Mouse (Mus musculus) heart, adult 2 months (tissue): Measurements from ENCODE around the gene Sec61b. TPM values are rescaled to one million over a fixed set of nuclear protein-coding genes. Genes with fewer than 3 reads are reported as not detected.

Source experiments
- DNase-seq, 2 experiments: peaks; one replicate each; pipeline ENCODE4 v3.0.0; 2021
- H3K27ac ChIP-seq: fragments of 200-600 bp; 2 replicates; pipeline ENCODE4 v1.8.1; 2022
- H3K27me3 ChIP-seq: fragments of 200-500 bp; 2 replicates; pipeline ENCODE4 v1.6.1; 2012; ENCODE audit warnings: mild to moderate bottlenecking, low read length, inconsistent platforms, mixed read lengths; ENCODE audit not compliant: control insufficient read depth, insufficient read depth
- H3K36me3 ChIP-seq: fragments of 200-500 bp; 2 replicates; pipeline ENCODE4 v1.6.1; 2012; ENCODE audit warnings: low read length, inconsistent platforms; ENCODE audit not compliant: control insufficient read depth, insufficient read depth
- H3K4me1 ChIP-seq: fragments of 200-500 bp; 2 replicates; pipeline ENCODE4 v1.6.1; 2011; ENCODE audit warnings: low read length; ENCODE audit not compliant: control insufficient read depth, insufficient read depth
- H3K4me3 ChIP-seq: fragments of 200-600 bp; 2 replicates; pipeline ENCODE4 v1.8.1; 2022
- H3K79me2 ChIP-seq: fragments of 200-500 bp; replicated peaks from 2 replicates; pipeline ENCODE4 v1.6.1; 2012; ENCODE audit warnings: mild to moderate bottlenecking, inconsistent platforms, low read length, moderate library complexity, mixed read lengths; ENCODE audit not compliant: control insufficient read depth, insufficient read depth
- H3K9ac ChIP-seq: fragments of 200-500 bp; 2 replicates; pipeline ENCODE4 v1.6.1; 2012; ENCODE audit warnings: low read depth, mild to moderate bottlenecking, control low read depth, inconsistent platforms, low read length, mixed read lengths
- CTCF ChIP-seq: fragments of 200-600 bp; IDR thresholded peaks from 2 replicates; pipeline ENCODE4 v1.8.1; 2022; ENCODE audit warnings: antibody characterized with exemption, mild to moderate bottlenecking, moderate library complexity
- EP300 ChIP-seq: fragments of 200-500 bp; IDR thresholded peaks from 2 replicates; pipeline ENCODE4 v1.6.1; 2011; ENCODE audit warnings: low read depth, low read length, control low read depth; ENCODE audit not compliant: insufficient read depth
- POLR2A ChIP-seq: fragments of 200-500 bp; IDR thresholded peaks from 2 replicates; pipeline ENCODE4 v1.6.1; 2011; ENCODE audit warnings: mild to moderate bottlenecking, low read depth, low read length, control low read depth; ENCODE audit not compliant: insufficient read depth
- WGBS: fragments of 180-500 bp; shearing (Covaris S2); methylation state at CpG from one replicate; pipeline ENCODE4 v1.1.7; 2018; 5-methylcytosine and 5-hydroxymethylcytosine counted together
- intact Hi-C: fragments of 180-260 bp; cut with DNase I; formaldehyde crosslinking; loops from one replicate; pipeline ENCODE4 v1.15.1; 2025
- polyA plus RNA-seq: library from polyadenylated mRNA; depleted of rRNA; stranded (reverse); fragments of >200 nt; gene quantifications from 2 replicates; pipeline ENCODE4 v1.2.3, GENCODE M21; 2012
- total RNA-seq, 2 experiments: library from RNA; stranded (reverse); gene quantifications; 2 replicates each; pipeline ENCODE4 v1.2.3; 2021

Sec61b gene
- total and polyA plus RNA-seq, 3 experiments, result 19.2 to 35.6 (median 21.8) TPM

DNA sequence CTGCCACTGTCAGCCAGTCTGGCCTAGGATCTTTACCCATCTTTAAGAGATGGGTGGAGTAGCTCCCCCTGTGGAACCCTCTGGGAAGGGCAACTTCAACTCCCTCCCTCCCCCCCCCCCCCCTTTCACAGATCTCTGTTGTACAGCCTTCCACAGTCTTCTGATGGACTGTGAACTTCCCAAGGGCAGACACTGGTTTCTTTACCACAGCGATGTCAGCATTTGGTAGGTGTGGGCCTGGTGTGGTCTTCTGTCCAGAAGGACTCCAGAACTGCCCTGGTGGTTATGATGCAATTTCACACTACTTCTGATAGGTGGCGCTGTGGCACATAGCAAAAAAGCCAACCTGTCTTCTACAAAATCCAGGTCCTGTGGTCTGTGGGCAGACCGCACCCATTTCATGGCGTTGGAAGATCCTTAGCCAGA lies 28.1 kb downstream of the Sec61b start:
- no peak overlapping the region for H3K4me3 ChIP-seq
- no peaks in the 10 kb centered on the region for H3K36me3 ChIP-seq
- peak; percentile 26 to 31 for DNase-seq
- H3K27me3 ChIP-seq, result no peaks in the 10 kb centered on the region
- H3K9ac ChIP-seq, result no peak overlapping the region
- H3K79me2 ChIP-seq, result no peaks in the 10 kb centered on the region
- TF ChIP-seq POLR2A, result no peak
- peak; percentile 93 for TF ChIP-seq CTCF
- no peak for TF ChIP-seq EP300
- intact Hi-C loops, result loop anchor here (10.0 kb wide), 2 partner anchors 692 to 902 kb away; no protein-coding TSS in a partner anchor
- H3K4me1 ChIP-seq, result no peaks in the 10 kb centered on the region
- WGBS, result 20% methylated on average over 4 of the region's 4 CpGs
- no peak overlapping the region for H3K27ac ChIP-seq

DNA sequence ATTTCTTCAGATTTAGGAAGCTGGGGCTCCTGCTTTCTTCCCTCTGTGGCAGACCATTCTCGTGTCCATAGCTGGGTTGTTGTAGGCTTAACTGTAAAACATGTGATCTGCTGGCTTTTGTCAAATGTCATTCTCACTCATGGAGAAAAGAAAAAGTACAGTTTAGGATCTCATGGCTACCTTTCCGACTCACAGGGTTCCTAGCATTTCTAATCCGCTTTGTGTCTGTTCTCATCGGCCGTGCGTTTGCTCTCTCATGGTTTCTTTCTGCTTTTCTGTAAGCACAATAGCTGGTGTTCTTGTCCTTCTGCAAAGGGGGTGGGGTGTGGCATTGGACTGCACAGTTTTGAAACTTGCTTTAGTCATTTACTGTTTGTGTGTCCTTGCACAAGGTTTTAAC lies 28.6 kb downstream of the Sec61b start:
- TF ChIP-seq EP300 (no peak), CTCF (no peak), POLR2A (no peak)
- H3K27ac ChIP-seq, result no peak overlapping the region
- no peak for DNase-seq
- no peaks in the 10 kb centered on the region for H3K36me3 ChIP-seq
- H3K4me1 ChIP-seq, result no peaks in the 10 kb centered on the region
- no peak overlapping the region for H3K4me3 ChIP-seq
- H3K9ac ChIP-seq, result no peak overlapping the region
- intact Hi-C loops, result loop anchor here (10.0 kb wide), 2 partner anchors 692 to 902 kb away; no protein-coding TSS in a partner anchor
- H3K79me2 ChIP-seq, result no peaks in the 10 kb centered on the region
- 66% methylated on average over 6 of the region's 6 CpGs for WGBS
- no peaks in the 10 kb centered on the region for H3K27me3 ChIP-seq

DNA sequence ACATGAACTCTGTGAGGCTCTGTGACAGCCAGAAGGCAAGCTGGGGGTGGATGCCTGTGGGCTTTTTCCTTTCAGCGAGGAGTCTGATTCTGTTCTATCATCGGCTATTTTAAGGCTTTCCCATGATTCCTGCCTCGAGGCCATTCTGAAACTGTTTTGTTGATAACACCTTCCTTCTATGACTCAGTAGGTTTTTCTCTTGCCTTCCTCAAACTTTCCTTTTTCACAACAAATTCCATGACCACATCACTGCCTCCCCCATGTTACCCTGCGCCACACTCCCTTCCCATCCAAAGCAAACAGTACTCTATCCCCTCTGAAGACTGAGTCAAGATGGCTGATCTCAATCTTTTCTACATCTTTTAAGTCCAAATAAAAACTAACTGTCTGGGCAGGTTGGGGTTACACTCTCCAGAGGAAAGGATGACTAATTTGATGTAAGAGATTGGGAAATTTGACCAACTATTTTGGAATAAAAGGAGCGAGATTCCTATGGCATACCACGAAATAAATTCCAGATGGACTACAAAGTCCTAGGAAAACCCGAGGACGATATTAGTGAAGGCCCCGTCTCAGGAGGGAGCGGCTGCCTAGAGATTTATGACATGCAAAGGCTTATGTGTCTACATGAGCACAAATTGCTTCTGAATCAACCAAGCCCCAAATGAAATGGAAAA lies 30.5 kb downstream of the Sec61b start:
- TF ChIP-seq CTCF (no peak), EP300 (no peak), POLR2A (no peak)
- no peak for DNase-seq
- Histone ChIP-seq H3K79me2 (no peaks in the 10 kb centered on the region), H3K4me1 (no peaks in the 10 kb centered on the region), H3K9ac (no peak overlapping the region), H3K4me3 (no peak overlapping the region), H3K27me3 (no peaks in the 10 kb centered on the region), H3K36me3 (no peaks in the 10 kb centered on the region), H3K27ac (no peak overlapping the region)
- intact Hi-C loops, result loop anchor here (10.0 kb wide), 2 partner anchors 690 to 900 kb away; no protein-coding TSS in a partner anchor
- 48% methylated on average over 10 of the region's 10 CpGs for WGBS

DNA sequence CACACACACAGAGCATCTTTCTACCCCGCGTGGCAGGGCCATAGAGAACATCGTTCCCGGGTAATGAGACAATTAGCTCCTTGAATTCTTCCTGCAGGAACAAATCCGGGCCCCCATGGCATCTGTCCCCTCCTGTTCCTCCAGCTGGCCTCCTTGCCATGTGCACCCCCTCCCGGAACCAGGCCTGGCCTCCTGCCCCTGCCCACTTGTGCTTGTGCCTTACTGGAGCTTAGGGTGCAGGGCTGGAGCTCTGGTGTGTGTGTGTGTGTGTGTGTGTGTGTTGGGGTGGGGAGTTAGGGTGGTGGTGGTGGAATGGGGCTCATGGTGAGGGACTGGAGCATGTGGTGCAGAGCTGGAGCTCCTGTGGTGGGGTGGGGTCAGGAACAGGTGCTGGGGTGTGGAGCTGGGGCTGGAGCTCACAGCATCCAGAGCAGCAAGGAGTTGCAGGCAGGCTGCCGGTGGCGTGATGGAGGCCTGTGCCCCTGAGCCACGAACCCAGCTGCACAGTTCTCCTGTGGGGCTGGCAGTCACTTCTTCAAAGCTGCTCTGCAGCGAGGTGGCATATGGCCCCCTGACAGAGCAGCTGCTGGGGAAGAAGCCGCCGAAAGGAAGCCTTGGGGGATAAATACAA lies 44.2 kb downstream of the Sec61b start:
- 76% methylated on average over 12 of the region's 12 CpGs for WGBS
- intact Hi-C loops, result loop anchor here (10.0 kb wide), 1 partner anchor 606 kb away; the partner anchor contains the start of gene Stx17

GRCm38 (mm10) chr4:47520076-47520475 lies 45.6 kb downstream of the Sec61b start:
- intact Hi-C loops, result no loop called here
- H3K9ac ChIP-seq, result no peak overlapping the region

More for the DNA sequence above, 44.2 kb downstream of the Sec61b start:
- H3K27me3 ChIP-seq, result no peaks in the 10 kb centered on the region
- no peak overlapping the region for H3K4me3 ChIP-seq
- no peak overlapping the region for H3K9ac ChIP-seq
- H3K27ac ChIP-seq, result no peak overlapping the region
- H3K4me1 ChIP-seq, result no peaks in the 10 kb centered on the region
- TF ChIP-seq CTCF (no peak), EP300 (no peak), POLR2A (no peak)
- no peak for DNase-seq
- H3K36me3 ChIP-seq, result no peaks in the 10 kb centered on the region
- no peaks in the 10 kb centered on the region for H3K79me2 ChIP-seq

More at GRCm38 (mm10) chr4:47520076-47520475, 45.6 kb downstream of the Sec61b start:
- Histone ChIP-seq H3K36me3 (no peaks in the 10 kb centered on the region), H3K27me3 (no peaks in the 10 kb centered on the region), H3K4me1 (no peaks in the 10 kb centered on the region), H3K27ac (no peak overlapping the region), H3K4me3 (no peak overlapping the region), H3K79me2 (no peaks in the 10 kb centered on the region)
- no peak for DNase-seq
- TF ChIP-seq CTCF (no peak), POLR2A (no peak), EP300 (no peak)
- 66% methylated on average over 4 of the region's 4 CpGs for WGBS
